Mouse (Mus musculus) ES-E14 (cell line): ENCODE results near the gene Eif4e1b.

Experiments
- HCFC1 ChIP-seq: IDR thresholded peaks from 2 replicates; pipeline ENCODE4 v1.6.1; 2012; ENCODE audit warnings: low read length, inconsistent platforms, borderline replicate concordance; ENCODE audit not compliant: insufficient read depth
- MAFK ChIP-seq: IDR thresholded peaks from 2 replicates; pipeline ENCODE4 v1.6.1; 2014; ENCODE audit warnings: mild to moderate bottlenecking, low read depth, low read length, inconsistent platforms; ENCODE audit not compliant: insufficient read depth
- ZC3H11A ChIP-seq: IDR thresholded peaks from 2 replicates; pipeline ENCODE4 v1.6.1; 2012; ENCODE audit warnings: low read depth, mild to moderate bottlenecking, inconsistent platforms, low read length, borderline replicate concordance
- ZNF384 ChIP-seq: IDR thresholded peaks from 2 replicates; pipeline ENCODE4 v1.6.1; 2012; ENCODE audit warnings: low read depth, low read length, inconsistent platforms

DNA sequence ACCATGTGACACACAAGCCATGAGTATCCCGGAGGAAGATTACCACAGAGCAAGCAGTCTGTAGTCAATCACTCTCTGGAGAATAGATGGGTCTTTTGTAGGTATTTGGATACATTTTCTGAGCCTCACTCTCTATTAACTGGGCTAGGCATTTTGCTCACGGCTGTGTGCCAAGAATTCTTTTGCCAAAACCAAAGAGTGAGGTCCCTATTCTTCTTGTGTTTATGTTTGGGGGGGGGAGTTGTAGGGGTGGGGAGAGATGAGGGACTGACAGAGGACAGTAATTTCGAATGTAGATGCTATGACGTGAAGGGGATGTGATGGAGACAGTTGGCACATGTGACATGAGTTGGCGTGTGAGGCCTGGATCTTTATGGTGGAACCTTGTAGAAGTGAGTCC lies 53.3 kb downstream of the Eif4e1b start:
- TF ChIP-seq HCFC1, result no peak
- no peak for TF ChIP-seq ZNF384
- TF ChIP-seq MAFK, result no peak
- no peak for TF ChIP-seq ZC3H11A
